22 mouse cellular contexts compared by ENCODE assay signal in genomic region chr1:152229709-152230108, GRCm38 (mm10).
A peak's percentile ranks its signal among the peaks of the same experiment; 100 is the strongest.
DNase-seq lines count a peak whose midpoint lies in the region; ATAC-seq and TF ChIP-seq lines count a peak whose summit lies in the region.
"Had no signal": no experiment of that assay in that cellular context is flagged by ENCODE, and none has a peak within 500 bp of the region (broad histone marks: within the 10 kb centered on the region; RNA-seq: fewer than 3 reads in every experiment).

No protein-coding gene starts in this region.

- no peaks in the 10 kb centered on the region for H3K36me3 ChIP-seq in hindbrain, embryonic 13.5 days
- H3K36me3 ChIP-seq in hindbrain, embryonic 14.5 days (replicated peaks; ENCODE audit: control insufficient read depth, insufficient read depth): no peaks in the 10 kb centered on the region
- H3K36me3 ChIP-seq in limb, embryonic 11.5 days (ENCODE audit: control insufficient read depth, insufficient read depth, low read length): no peaks in the 10 kb centered on the region
- no peaks in the 10 kb centered on the region for H3K36me3 ChIP-seq in limb, embryonic 14.5 days (ENCODE audit: control insufficient read depth, insufficient read depth, low read length)
- H3K36me3 ChIP-seq: forebrain, embryonic 10.5 days; heart, embryonic 12.5 days; heart, embryonic 15.5 days; hindbrain, embryonic 10.5 days; intestine, embryonic 15.5 days had no signal

- WGBS in hindbrain, embryonic 13.5 days: 37% methylated on average over 2 of the region's 2 CpGs
- 35% methylated on average over 2 of the region's 2 CpGs for WGBS in hindbrain, embryonic 14.5 days
- WGBS in limb, embryonic 11.5 days: 87% methylated on average over 2 of the region's 2 CpGs
- WGBS in limb, embryonic 14.5 days: 78% methylated on average over 2 of the region's 2 CpGs

- DNase-seq in hindbrain, embryonic 14.5 days (ENCODE audit: low spot score): no peak
- DNase-seq in limb, embryonic 11.5 days (ENCODE audit: low spot score): peak; percentile 12
- DNase-seq in limb, embryonic 14.5 days (ENCODE audit: low spot score): peak; percentile 6
- DNase-seq in right cerebral cortex, postnatal 25 days: no peak
- no peak for DNase-seq in cerebellum, adult 9-10 months
- DNase-seq: adrenal gland, adult 8-10 months; adrenal gland, postnatal 25 days; cerebellum, adult 11-12 months; cerebellum, adult 8-10 months; cerebellum, postnatal 14 days; heart, adult 18-20 months; heart, postnatal 10 days; heart, postnatal 36 days had no signal

- H3K27ac ChIP-seq in hindbrain, embryonic 13.5 days: peak overlapping the region; percentile 44; the same call in 1 of the 2 replicates
- H3K27ac ChIP-seq in hindbrain, embryonic 14.5 days: no peak overlapping the region
- no peak overlapping the region for H3K27ac ChIP-seq in limb, embryonic 11.5 days (replicated peaks; ENCODE audit: low read depth, low read length)
- no peak overlapping the region for H3K27ac ChIP-seq in limb, embryonic 14.5 days (replicated peaks; ENCODE audit: low read depth, low read length)
- H3K27ac ChIP-seq: forebrain, embryonic 10.5 days; forebrain, embryonic 13.5 days; heart, embryonic 15.5 days; hindbrain, embryonic 10.5 days; intestine, embryonic 15.5 days had no signal

- no peak overlapping the region for H3K9ac ChIP-seq in hindbrain, embryonic 13.5 days
- H3K9ac ChIP-seq in hindbrain, embryonic 14.5 days: no peak overlapping the region
- H3K9ac ChIP-seq in limb, embryonic 11.5 days (ENCODE audit: low read length): no peak overlapping the region
- no peak overlapping the region for H3K9ac ChIP-seq in limb, embryonic 14.5 days (ENCODE audit: low read depth, low read length, severe bottlenecking)
- H3K9ac ChIP-seq: forebrain, embryonic 13.5 days; heart, embryonic 12.5 days; heart, embryonic 15.5 days; intestine, embryonic 15.5 days had no signal

- H3K4me1 ChIP-seq in hindbrain, embryonic 13.5 days (replicated peaks): peaks cover 24% of the 10 kb centered on the region
- H3K4me1 ChIP-seq in hindbrain, embryonic 14.5 days (replicated peaks; ENCODE audit: control insufficient read depth, insufficient read depth, low read length): no peaks in the 10 kb centered on the region; the same call in 1 of the 2 replicates
- no peaks in the 10 kb centered on the region for H3K4me1 ChIP-seq in limb, embryonic 11.5 days (ENCODE audit: control insufficient read depth, insufficient read depth, low read length)
- H3K4me1 ChIP-seq in limb, embryonic 14.5 days (ENCODE audit: control insufficient read depth, insufficient read depth, low read length): peaks cover 3% of the 10 kb centered on the region; the same call in 1 of the 2 replicates
- H3K4me1 ChIP-seq: forebrain, embryonic 10.5 days; forebrain, embryonic 13.5 days; heart, embryonic 15.5 days had no signal

- H3K4me2 ChIP-seq in hindbrain, embryonic 13.5 days: no peak overlapping the region
- H3K4me2 ChIP-seq in hindbrain, embryonic 14.5 days (replicated peaks): no peak overlapping the region
- no peak overlapping the region for H3K4me2 ChIP-seq in limb, embryonic 11.5 days (ENCODE audit: low read depth, severe bottlenecking)
- no peak overlapping the region for H3K4me2 ChIP-seq in limb, embryonic 14.5 days (replicated peaks; ENCODE audit: low read depth, low read length, severe bottlenecking)
- H3K4me2 ChIP-seq: forebrain, embryonic 13.5 days; heart, embryonic 12.5 days; heart, embryonic 15.5 days; intestine, embryonic 15.5 days had no signal

- TF ChIP-seq POLR2A in limb, embryonic 14.5 days (IDR thresholded peaks at IDR 0.05; ENCODE audit: borderline replicate concordance, extremely low read depth, insufficient read depth, insufficient read length): no peak

- H3K4me3 ChIP-seq in hindbrain, embryonic 13.5 days: no peak overlapping the region
- no peak overlapping the region for H3K4me3 ChIP-seq in hindbrain, embryonic 14.5 days (replicated peaks; ENCODE audit: low read length)
- H3K4me3 ChIP-seq in limb, embryonic 11.5 days (ENCODE audit: low read depth, low read length): no peak overlapping the region
- H3K4me3 ChIP-seq in limb, embryonic 14.5 days (replicated peaks; ENCODE audit: low read length): no peak overlapping the region
- H3K4me3 ChIP-seq: forebrain, embryonic 10.5 days; forebrain, embryonic 13.5 days; heart, embryonic 12.5 days; heart, embryonic 15.5 days; hindbrain, embryonic 10.5 days; intestine, embryonic 15.5 days had no signal

- 0 out of 2 replicates have a peak, but pooled peaks cover 3% of the 10 kb centered on the region for H3K9me3 ChIP-seq in hindbrain, embryonic 13.5 days
- no peaks in the 10 kb centered on the region for H3K9me3 ChIP-seq in hindbrain, embryonic 14.5 days (ENCODE audit: control insufficient read depth, low read length)
- no peaks in the 10 kb centered on the region for H3K9me3 ChIP-seq in limb, embryonic 11.5 days (ENCODE audit: control insufficient read depth, low read length)
- no peaks in the 10 kb centered on the region for H3K9me3 ChIP-seq in limb, embryonic 14.5 days (ENCODE audit: control insufficient read depth, low read length)
- H3K9me3 ChIP-seq: forebrain, embryonic 10.5 days; heart, embryonic 12.5 days; heart, embryonic 15.5 days; hindbrain, embryonic 10.5 days; intestine, embryonic 15.5 days had no signal

- no peaks in the 10 kb centered on the region for H3K27me3 ChIP-seq in hindbrain, embryonic 13.5 days
- H3K27me3 ChIP-seq in hindbrain, embryonic 14.5 days (ENCODE audit: control insufficient read depth, insufficient read depth, low read length): no peaks in the 10 kb centered on the region
- H3K27me3 ChIP-seq in limb, embryonic 11.5 days (ENCODE audit: control insufficient read depth, insufficient read depth, low read length): no peaks in the 10 kb centered on the region
- H3K27me3 ChIP-seq in limb, embryonic 14.5 days (ENCODE audit: control insufficient read depth, insufficient read depth, low read length): no peaks in the 10 kb centered on the region
- H3K27me3 ChIP-seq: forebrain, embryonic 13.5 days; heart, embryonic 12.5 days; heart, embryonic 15.5 days; intestine, embryonic 15.5 days had no signal

- peak; percentile 59; the same call in 1 of the 2 replicates for ATAC-seq in hindbrain, embryonic 13.5 days (ENCODE audit: low FRiP score)
- no peak for ATAC-seq in hindbrain, embryonic 14.5 days (ENCODE audit: low FRiP score)
- ATAC-seq in limb, embryonic 11.5 days (ENCODE audit: insufficient number of reproducible peaks, low FRiP score, low TSS enrichment, low read depth): no peak
- ATAC-seq in limb, embryonic 14.5 days (ENCODE audit: low FRiP score, low read depth): no peak; the same call in 1 of the 2 replicates
- ATAC-seq: CD4-positive, CD25-positive, alpha-beta regulatory T cell, adult 4 months; forebrain, embryonic 13.5 days; forebrain, embryonic 16.5 days; intestine, embryonic 15.5 days had no signal

Comparison
In these comparisons a context has a peak if more than half of its experiments do, and no peak if none do; other contexts are left out.
1. DNase-seq: peak in limb, embryonic 11.5 days (single experiment) and limb, embryonic 14.5 days (single experiment); none in hindbrain, embryonic 14.5 days (single experiment), right cerebral cortex, postnatal 25 days (single experiment) and cerebellum, adult 9-10 months (single experiment).